Mouse (Mus musculus) kidney, adult 2 months (tissue): Measurements from ENCODE around the gene Itpk1. TPM values are rescaled to one million over a fixed set of nuclear protein-coding genes. Genes with fewer than 3 reads are reported as not detected.
A peak's percentile ranks its signal among the peaks of the same experiment; 100 is the strongest.

Experiments
- DNase-seq: peaks from one replicate; pipeline ENCODE4 v3.0.0; 2021
- H3K27ac ChIP-seq: fragments of 200-500 bp; 2 replicates; pipeline ENCODE4 v1.5.1; 2012; ENCODE audit warnings: low read depth, low read length, control low read depth, inconsistent platforms; ENCODE audit not compliant: insufficient read depth
- H3K27me3 ChIP-seq: fragments of 200-500 bp; replicated peaks from 2 replicates; pipeline ENCODE4 v1.6.1; 2012; ENCODE audit warnings: mild to moderate bottlenecking, moderate library complexity, low read length, inconsistent platforms; ENCODE audit not compliant: control insufficient read depth, insufficient read depth
- H3K36me3 ChIP-seq: fragments of 200-500 bp; 2 replicates; pipeline ENCODE4 v1.6.1; 2012; ENCODE audit warnings: mild to moderate bottlenecking, moderate library complexity, low read length, inconsistent platforms; ENCODE audit not compliant: control insufficient read depth, insufficient read depth
- H3K4me1 ChIP-seq: fragments of 200-500 bp; 2 replicates; pipeline ENCODE4 v1.6.1; 2011; ENCODE audit warnings: low read length; ENCODE audit not compliant: control insufficient read depth, insufficient read depth
- H3K4me3 ChIP-seq: fragments of 200-500 bp; 2 replicates; pipeline ENCODE4 v1.5.1; 2011; ENCODE audit warnings: mild to moderate bottlenecking, low read depth, low read length, control low read depth; ENCODE audit not compliant: insufficient read depth
- CTCF ChIP-seq: fragments of 200-500 bp; conservative IDR thresholded peaks from 2 replicates; pipeline ENCODE4 v1.5.1; 2011; ENCODE audit warnings: low read depth, mild to moderate bottlenecking, control low read depth, low read length, moderate library complexity, mixed read lengths; ENCODE audit not compliant: insufficient read depth, insufficient read length
- POLR2A ChIP-seq: fragments of 200-500 bp; IDR thresholded peaks from one replicate; pipeline ENCODE4 v1.6.1; 2011; ENCODE audit warnings: low read depth, low read length, control low read depth
- WGBS: fragments of 180-500 bp; shearing (Covaris S2); methylation state at CpG from one replicate; pipeline ENCODE4 v1.1.7; 2018; 5-methylcytosine and 5-hydroxymethylcytosine counted together
- polyA plus RNA-seq: library from polyadenylated mRNA; depleted of rRNA; stranded (reverse); fragments of >200 nt; gene quantifications from 2 replicates; pipeline ENCODE4 v1.2.3, GENCODE M21; 2012; rRNA removed

Itpk1 gene
- 27.6 and 29.0 TPM in 2 replicates for polyA plus RNA-seq

- TF ChIP-seq POLR2A (no peak), CTCF (no peak)
- H3K4me1 ChIP-seq: 0 out of 2 replicates have a peak, but pooled peaks cover 7% of the 10 kb centered on the region
- no peak for DNase-seq
- peak within 1 kb of the TSS; percentile 90 for H3K4me3 ChIP-seq
- no peaks in the 10 kb centered on the region for H3K27me3 ChIP-seq
- no peaks in the 10 kb centered on the region for H3K36me3 ChIP-seq
- WGBS: 5% methylated on average over 99 of the region's 105 CpGs
- peak within 1 kb of the TSS; percentile 80 for H3K27ac ChIP-seq
Observed at GRCm38 (mm10) chr12:102704457-102705198, at the start of gene Itpk1. TSS of gene Itpk1 (minus strand) at chr12:102704930.

GRCm38 (mm10) chr12:102748256-102748655 is 43.5 kb upstream of the Itpk1 start:
- Histone ChIP-seq H3K36me3 (no peaks in the 10 kb centered on the region), H3K27me3 (no peaks in the 10 kb centered on the region), H3K4me3 (no peak overlapping the region), H3K4me1 (peaks cover 6% of the 10 kb centered on the region), H3K27ac (no peak overlapping the region)
- no peak for DNase-seq
- TF ChIP-seq CTCF (no peak), POLR2A (no peak)
- 55% methylated on average over 3 of the region's 3 CpGs for WGBS

- TF ChIP-seq CTCF (no peak), POLR2A (no peak)
- DNase-seq: no peak
- Histone ChIP-seq H3K27ac (no peak overlapping the region; the same call in none of the 2 replicates), H3K36me3 (no peaks in the 10 kb centered on the region), H3K27me3 (no peaks in the 10 kb centered on the region), H3K4me1 (peaks cover 8% of the 10 kb centered on the region), H3K4me3 (no peak overlapping the region)
- 46% methylated on average over 6 of the region's 6 CpGs for WGBS
Observed at GRCm38 (mm10) chr12:102744839-102745238, 40.1 kb upstream of the Itpk1 start.

- TF ChIP-seq CTCF (no peak), POLR2A (peak; percentile 52)
- Histone ChIP-seq H3K27ac (peak within 1 kb of the TSS; percentile 91), H3K36me3 (no peaks in the 10 kb centered on the region), H3K4me3 (peak within 1 kb of the TSS; percentile 98), H3K27me3 (no peaks in the 10 kb centered on the region), H3K4me1 (peaks cover 8% of the 10 kb centered on the region)
- DNase-seq: peak; percentile 95
- WGBS: under 1% methylated on average over 63 of the region's 63 CpGs
Observed at GRCm38 (mm10) chr12:102743589-102744574, 39.2 kb upstream of the Itpk1 start, which contains the start of the genes Moap1 and Tmem251. TSS of gene Moap1 (minus strand) at chr12:102743661. TSS of gene Tmem251 (plus strand) at chr12:102743762.

GRCm38 (mm10) chr12:102743036-102743588 is 38.4 kb upstream of the Itpk1 start:
- peak overlapping the region; percentile 90 for H3K27ac ChIP-seq
- no peak for TF ChIP-seq POLR2A
- TF ChIP-seq CTCF: no peak
- 0% methylated on average over 33 of the region's 33 CpGs for WGBS
- peak overlapping the region; percentile 98 for H3K4me3 ChIP-seq
- no peak for DNase-seq
- peaks cover 8% of the 10 kb centered on the region for H3K4me1 ChIP-seq
- H3K27me3 ChIP-seq: no peaks in the 10 kb centered on the region
- no peaks in the 10 kb centered on the region for H3K36me3 ChIP-seq

- 83% methylated on average over 7 of the region's 7 CpGs for WGBS
- TF ChIP-seq CTCF: no peak
- TF ChIP-seq POLR2A: no peak
- no peaks in the 10 kb centered on the region for H3K36me3 ChIP-seq
Observed at GRCm38 (mm10) chr12:102742056-102742455, 37.3 kb upstream of the Itpk1 start.

More at GRCm38 (mm10) chr12:102742056-102742455, 37.3 kb upstream of the Itpk1 start:
- no peak for DNase-seq
- H3K4me3 ChIP-seq: no peak overlapping the region
- no peaks in the 10 kb centered on the region for H3K27me3 ChIP-seq
- H3K4me1 ChIP-seq: peaks cover 8% of the 10 kb centered on the region
- no peak overlapping the region for H3K27ac ChIP-seq
